Mouse (Mus musculus) lung, embryonic 14.5 days (tissue): ENCODE data around the gene Nudcd2. TPM values are rescaled to one million over a fixed set of nuclear protein-coding genes. Genes with fewer than 3 reads are reported as not detected.

ENCODE experiments used
- ATAC-seq: fragments of 200-750 bp; cut with Nextera tagmentation; 2 replicates; pipeline ENCODE4 v1.8.0; 2017; ENCODE audit warnings: mild to moderate bottlenecking, moderate TSS enrichment, moderate library complexity; ENCODE audit not compliant: insufficient read depth
- DNase-seq: peaks from one replicate; pipeline ENCODE4 v3.0.0-alpha.2; 2015
- H3K27ac ChIP-seq: fragments of 300-500 bp; sonication (generic); 2 replicates; pipeline ENCODE4 v1.5.1; 2014; ENCODE audit warnings: low read depth, mild to moderate bottlenecking, moderate library complexity
- H3K27me3 ChIP-seq: fragments of 300-500 bp; sonication (generic); 2 replicates; pipeline ENCODE4 v1.6.1; 2014; ENCODE audit warnings: low read length, control low read depth; ENCODE audit not compliant: insufficient read depth
- H3K36me3 ChIP-seq: fragments of 300-500 bp; sonication (generic); 2 replicates; pipeline ENCODE4 v1.6.1; 2014; ENCODE audit warnings: control low read depth; ENCODE audit not compliant: insufficient read depth
- H3K4me1 ChIP-seq: fragments of 300-500 bp; sonication (generic); 2 replicates; pipeline ENCODE4 v1.6.1; 2014; ENCODE audit warnings: antibody characterized with exemption, control low read depth; ENCODE audit not compliant: insufficient read depth
- H3K4me2 ChIP-seq: fragments of 300-500 bp; sonication (generic); 2 replicates; pipeline ENCODE4 v1.6.1; 2014; ENCODE audit warnings: mild to moderate bottlenecking
- H3K4me3 ChIP-seq: fragments of 300-500 bp; sonication (generic); 2 replicates; pipeline ENCODE4 v1.5.1; 2014; ENCODE audit warnings: low read depth, low read length
- H3K9ac ChIP-seq: fragments of 300-500 bp; sonication (generic); 2 replicates; pipeline ENCODE4 v1.6.1; 2014
- H3K9me3 ChIP-seq: fragments of 300-500 bp; sonication (generic); 2 replicates; pipeline ENCODE4 v1.6.1; 2016; ENCODE audit warnings: low read depth, low read length, control low read depth
- CTCF ChIP-seq: IDR thresholded peaks from 2 replicates; pipeline ENCODE4 v1.5.1; 2016; ENCODE audit warnings: antibody characterized with exemption, low read depth
- WGBS: fragments of 180-500 bp; shearing (Covaris S2); extraction: QIAGEN DNeasy Blood & Tissue Kit; methylation state at CpG from one replicate; pipeline ENCODE4 v1.1.7; 2014; 5-methylcytosine and 5-hydroxymethylcytosine counted together
- polyA plus RNA-seq: library from polyadenylated mRNA; unstranded; fragments of >200 nt; fragmentation: Nextera tagmentation; extraction: Ambion mirVana; gene quantifications from 2 replicates; pipeline ENCODE4 v1.2.1, GENCODE M21; 2014

The Nudcd2 gene
- polyA plus RNA-seq, result 167 and 172 TPM in 2 replicates

- Histone ChIP-seq H3K4me1 (peaks cover 15% of the 10 kb centered on the region; the same call in 1 of the 2 replicates), H3K9me3 (no peaks in the 10 kb centered on the region), H3K36me3 (peaks cover 28% of the 10 kb centered on the region), H3K9ac (peak within 1 kb of the TSS; percentile 96), H3K4me3 (peak within 1 kb of the TSS; percentile 96), H3K27me3 (no peaks in the 10 kb centered on the region), H3K27ac (peak within 1 kb of the TSS; percentile 83), H3K4me2 (peak within 1 kb of the TSS; percentile 81)
- ATAC-seq, result peak; percentile 99
- peak; percentile 99 for DNase-seq
- under 1% methylated on average over 52 of the region's 52 CpGs for WGBS
- TF ChIP-seq CTCF, result no peak
These were observed at the start of gene Nudcd2, which contains the start of gene Hmmr for GRCm38 (mm10) chr11:40733339-40734174. Nudcd2 (plus strand) TSS chr11:40733667. Hmmr (minus strand) TSS chr11:40733422.

GRCm38 (mm10) chr11:40690444-40691127 is 42.9 kb upstream of the Nudcd2 start:
- DNase-seq (no peak), ATAC-seq (no peak)
- Histone ChIP-seq H3K27ac (no peak overlapping the region), H3K36me3 (peaks cover 20% of the 10 kb centered on the region), H3K9ac (no peak overlapping the region), H3K4me1 (peaks cover 9% of the 10 kb centered on the region; the same call in 1 of the 2 replicates), H3K4me3 (peak overlapping the region; percentile 10; the same call in 1 of the 2 replicates), H3K9me3 (no peaks in the 10 kb centered on the region), H3K27me3 (no peaks in the 10 kb centered on the region), H3K4me2 (peak overlapping the region; percentile 80)
- 59% methylated on average over 5 of the region's 5 CpGs for WGBS
- TF ChIP-seq CTCF, result no peak

- Histone ChIP-seq H3K4me2 (peak overlapping the region; percentile 80), H3K4me3 (peak overlapping the region; percentile 83), H3K27me3 (no peaks in the 10 kb centered on the region), H3K9me3 (no peaks in the 10 kb centered on the region), H3K4me1 (peaks cover 9% of the 10 kb centered on the region; the same call in 1 of the 2 replicates), H3K27ac (peak overlapping the region; percentile 98), H3K9ac (peak overlapping the region; percentile 84), H3K36me3 (peaks cover 6% of the 10 kb centered on the region)
- ATAC-seq (peak; percentile 73), DNase-seq (peak; percentile 61)
- no peak for TF ChIP-seq CTCF
- WGBS, result under 1% methylated on average over 27 of the region's 28 CpGs
These were observed 41.4 kb upstream of the Nudcd2 start for GRCm38 (mm10) chr11:40692101-40692509.

- H3K36me3 ChIP-seq, result no peaks in the 10 kb centered on the region
- ATAC-seq, result peak; percentile 96
- H3K9ac ChIP-seq, result peak overlapping the region; percentile 84
- H3K27ac ChIP-seq, result peak overlapping the region; percentile 98
- peak overlapping the region; percentile 83 for H3K4me3 ChIP-seq
- peaks cover 9% of the 10 kb centered on the region; the same call in 1 of the 2 replicates for H3K4me1 ChIP-seq
- peak; percentile 97 for DNase-seq
- H3K4me2 ChIP-seq, result peak overlapping the region; percentile 80
- WGBS, result under 1% methylated on average over 33 of the region's 36 CpGs
- no peaks in the 10 kb centered on the region for H3K9me3 ChIP-seq
- no peaks in the 10 kb centered on the region for H3K27me3 ChIP-seq
- no peak for TF ChIP-seq CTCF
These were observed 40.7 kb upstream of the Nudcd2 start for GRCm38 (mm10) chr11:40692511-40693365.

GRCm38 (mm10) chr11:40693366-40693951 is 40.0 kb upstream of the Nudcd2 start:
- Histone ChIP-seq H3K27ac (peak overlapping the region; percentile 98), H3K9me3 (no peaks in the 10 kb centered on the region), H3K36me3 (no peaks in the 10 kb centered on the region), H3K4me3 (peak overlapping the region; percentile 83), H3K4me2 (peak overlapping the region; percentile 80), H3K27me3 (no peaks in the 10 kb centered on the region), H3K4me1 (peaks cover 9% of the 10 kb centered on the region; the same call in 1 of the 2 replicates), H3K9ac (peak overlapping the region; percentile 84)
- peak; percentile 90 for DNase-seq
- under 1% methylated on average over 16 of the region's 16 CpGs for WGBS
- TF ChIP-seq CTCF, result no peak
- ATAC-seq, result peak; percentile 7; the same call in 1 of the 2 replicates
